Mouse (Mus musculus): Measurements from ENCODE around the gene Herpud2. TPM values are rescaled to one million over a fixed set of nuclear protein-coding genes. Genes with fewer than 3 reads are reported as not detected.

Herpud2 gene
- total and polyA plus RNA-seq, 3 experiments: 4.2 to 16.2 (median 8.3) TPM

GRCm38 (mm10) chr9:25169626-25170025 is 18.0 kb upstream of the Herpud2 start:
- H3K27ac ChIP-seq (ENCODE audit: insufficient read depth, low read depth): no peak overlapping the region
- DNase-seq (ENCODE audit: extremely low read depth): no peak
- no peaks in the 10 kb centered on the region for H3K79me2 ChIP-seq (replicated peaks; ENCODE audit: control insufficient read depth, extremely low read depth, insufficient read depth, poor library complexity, severe bottlenecking)
- H3K4me1 ChIP-seq (ENCODE audit: control insufficient read depth in 1 of 2, insufficient read depth in 2 of 2): peaks cover 0 to 2% of the 10 kb centered on the region in 2 experiments; a peak in 1 of 4 replicates
- H3K4me3 ChIP-seq (replicated peaks in 1 of 3; ENCODE audit: low read depth in 2 of 3, low read length in 2 of 3, poor library complexity in 1 of 3): no peak overlapping the region
- in situ Hi-C loops (cut with MboI; ENCODE audit: low pct_ligation_motif_present, low pct_unique_long_range_greater_than_20kb, low sequenced_read_pairs) (loop anchor here (10.0 kb wide), 2 partner anchors 75 to 415 kb away; no protein-coding TSS in a partner anchor), dilution Hi-C loops (cut with MboI; ENCODE audit: extremely low pct_ligation_motif_present, extremely low pct_unique_long_range_greater_than_20kb, low sequenced_read_pairs) (no loop called here)
- H3K4me2 ChIP-seq (ENCODE audit: insufficient read depth, low read depth, poor library complexity, severe bottlenecking): no peak overlapping the region
- H3K36me3 ChIP-seq (replicated peaks in 1 of 2; ENCODE audit: control insufficient read depth in 1 of 2, insufficient read depth in 1 of 2, low read length in 1 of 2): no peaks in the 10 kb centered on the region
- H3K9ac ChIP-seq (ENCODE audit: insufficient read depth, low read depth): no peak overlapping the region
- no peaks in the 10 kb centered on the region for H3K27me3 ChIP-seq (replicated peaks)
- TF ChIP-seq NRF1 (IDR thresholded peaks at IDR 0.05; ENCODE audit: low read depth, low read length) (no peak), RAD21 (IDR thresholded peaks at IDR 0.05; ENCODE audit: low read depth, low read length) (no peak; the same call in 1 of the 2 replicates), SIN3A (IDR thresholded peaks at IDR 0.05; ENCODE audit: low read length) (no peak), E2F4 (IDR thresholded peaks at IDR 0.05; ENCODE audit: insufficient replicate concordance, low read depth, low read length) (no peak), EP300 (IDR thresholded peaks at IDR 0.05; ENCODE audit: low read length) (no peak), CTCF (conservative IDR thresholded peaks at IDR 0.05 in 1 of 2, IDR thresholded peaks at IDR 0.05 in 1 of 2; ENCODE audit: low read depth in 2 of 2, low read length in 2 of 2) (no peak), JUND (conservative IDR thresholded peaks at IDR 0.05; ENCODE audit: low read depth, low read length) (no peak), RCOR1 (conservative IDR thresholded peaks at IDR 0.05; ENCODE audit: low read depth, low read length) (no peak), TCF12 (IDR thresholded peaks at IDR 0.05; ENCODE audit: low read depth, low read length) (no peak), ZC3H11A (IDR thresholded peaks at IDR 0.05; ENCODE audit: low read depth, low read length) (no peak), UBTF (IDR thresholded peaks at IDR 0.05; ENCODE audit: low read depth, low read length) (no peak), IRF4 (IDR thresholded peaks at IDR 0.05; ENCODE audit: low read depth, low read length) (no peak), CHD1 (IDR thresholded peaks at IDR 0.05; ENCODE audit: low read depth, low read length) (no peak), ELF1 (IDR thresholded peaks at IDR 0.05; ENCODE audit: low read depth, low read length) (no peak), ZMIZ1 (IDR thresholded peaks at IDR 0.05; ENCODE audit: low read depth, low read length) (no peak), ETS1 (conservative IDR thresholded peaks at IDR 0.05; ENCODE audit: low read depth, low read length) (no peak), BHLHE40 (IDR thresholded peaks at IDR 0.05; ENCODE audit: low read depth, low read length) (no peak), MAX (IDR thresholded peaks at IDR 0.05; ENCODE audit: low read length) (no peak)
- H3K9me3 ChIP-seq (replicated peaks; ENCODE audit: low read length): no peaks in the 10 kb centered on the region

DNA sequence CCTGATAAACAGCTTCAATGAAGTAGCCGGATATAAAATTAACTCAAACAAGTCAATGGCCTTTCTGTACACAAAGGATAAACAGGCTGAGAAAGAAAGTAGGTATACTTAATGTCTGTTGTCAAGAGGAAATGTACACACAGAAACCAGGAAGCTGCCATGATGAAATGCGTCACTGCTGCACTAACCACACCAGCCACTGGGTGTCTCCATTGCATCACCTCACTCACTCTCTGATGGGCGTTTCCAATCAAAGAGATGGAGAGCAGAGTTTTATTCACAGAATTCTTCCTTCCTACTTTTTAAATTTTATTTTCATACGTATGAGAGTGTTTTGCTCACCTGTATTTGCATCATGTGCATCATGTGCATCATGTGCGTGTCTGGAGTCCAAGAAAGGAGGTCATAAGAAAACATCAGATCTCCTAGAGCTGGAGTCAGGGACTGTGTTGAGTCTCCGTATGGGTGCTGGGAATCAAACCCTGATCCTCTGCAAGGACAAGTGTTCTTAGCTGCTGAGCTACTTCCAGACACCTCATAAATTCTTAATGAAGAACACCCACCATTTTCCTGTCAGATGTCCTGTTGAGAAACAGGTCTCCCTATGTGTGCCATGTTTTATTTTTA is 16.0 kb upstream of the Herpud2 start:
- peak; percentile 82 for DNase-seq (ENCODE audit: extremely low read depth)
- no peak overlapping the region for H3K4me2 ChIP-seq (ENCODE audit: insufficient read depth, low read depth, poor library complexity, severe bottlenecking)
- H3K27ac ChIP-seq (ENCODE audit: insufficient read depth, low read depth): no peak overlapping the region
- H3K36me3 ChIP-seq (replicated peaks in 1 of 2; ENCODE audit: control insufficient read depth in 1 of 2, insufficient read depth in 1 of 2, low read length in 1 of 2): no peaks in the 10 kb centered on the region
- TF ChIP-seq SMC3 (IDR thresholded peaks at IDR 0.05; ENCODE audit: low read depth, low read length) (peak; percentile 93), KAT2A (IDR thresholded peaks at IDR 0.05; ENCODE audit: insufficient replicate concordance, low read length) (no peak), JUND (conservative IDR thresholded peaks at IDR 0.05; ENCODE audit: low read depth, low read length) (0 out of 2 replicates have a peak, but pooled peaks have one; percentile 27), RAD21 (IDR thresholded peaks at IDR 0.05; ENCODE audit: low read depth, low read length) (peak; percentile 98), ZMIZ1 (IDR thresholded peaks at IDR 0.05; ENCODE audit: low read depth, low read length) (no peak), BHLHE40 (IDR thresholded peaks at IDR 0.05; ENCODE audit: low read depth, low read length) (no peak), CTCF (conservative IDR thresholded peaks at IDR 0.05 in 1 of 2, IDR thresholded peaks at IDR 0.05 in 1 of 2; ENCODE audit: low read depth in 2 of 2, low read length in 2 of 2) (peak; percentile 63 to 92), MAX (IDR thresholded peaks at IDR 0.05; ENCODE audit: low read length) (no peak), ELF1 (IDR thresholded peaks at IDR 0.05; ENCODE audit: low read depth, low read length) (peak; percentile 80), JUN (IDR thresholded peaks at IDR 0.05; ENCODE audit: insufficient read depth, low read depth, low read length) (no peak), USF2 (conservative IDR thresholded peaks at IDR 0.05; ENCODE audit: low read depth, low read length) (no peak), ZC3H11A (IDR thresholded peaks at IDR 0.05; ENCODE audit: low read depth, low read length) (peak; percentile 73)
- no peaks in the 10 kb centered on the region for H3K79me2 ChIP-seq (replicated peaks; ENCODE audit: control insufficient read depth, extremely low read depth, insufficient read depth, poor library complexity, severe bottlenecking)
- no peaks in the 10 kb centered on the region for H3K4me1 ChIP-seq (ENCODE audit: control insufficient read depth in 1 of 2, insufficient read depth in 2 of 2)
- H3K27me3 ChIP-seq (replicated peaks): no peaks in the 10 kb centered on the region
- dilution Hi-C loops (cut with MboI; ENCODE audit: extremely low pct_ligation_motif_present, extremely low pct_unique_long_range_greater_than_20kb, low sequenced_read_pairs): no loop called here
- H3K4me3 ChIP-seq (replicated peaks in 1 of 3; ENCODE audit: low read depth in 2 of 3, low read length in 2 of 3, poor library complexity in 1 of 3): no peak overlapping the region
- no peaks in the 10 kb centered on the region for H3K9me3 ChIP-seq (replicated peaks; ENCODE audit: low read length)
- H3K9ac ChIP-seq (ENCODE audit: insufficient read depth, low read depth): no peak overlapping the region
- in situ Hi-C loops (cut with MboI; ENCODE audit: low pct_ligation_motif_present, low pct_unique_long_range_greater_than_20kb, low sequenced_read_pairs): no loop called here
